Mouse (Mus musculus): ENCODE data around the gene Mrps15. TPM values are rescaled to one million over a fixed set of nuclear protein-coding genes. Genes with fewer than 3 reads are reported as not detected.
A peak's percentile ranks its signal among the peaks of the same experiment; 100 is the strongest.

Gene Mrps15
- total and polyA plus RNA-seq, 3 experiments: 84.8 to 217 (median 178) TPM

DNA sequence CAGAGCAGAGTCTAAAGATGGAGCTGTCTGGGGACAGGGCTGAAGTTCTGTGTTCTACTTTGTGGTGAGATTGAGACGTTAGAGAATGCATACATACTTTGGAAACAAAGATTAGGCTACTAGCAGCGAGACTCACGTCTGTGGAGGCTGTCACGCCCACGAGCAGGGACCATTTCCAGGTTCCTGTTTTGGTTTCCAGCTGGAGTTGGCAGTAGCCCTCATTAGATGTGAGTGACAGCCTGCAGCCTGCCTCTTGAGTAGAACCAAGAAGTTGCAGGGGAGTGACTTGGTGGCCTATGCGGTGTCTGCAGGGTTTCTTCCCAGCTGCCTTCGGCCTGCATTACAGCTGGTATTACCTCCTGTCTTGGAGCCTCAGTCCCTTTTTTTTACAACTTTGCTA is 4.9 kb downstream of the Mrps15 start:
- Histone ChIP-seq H3K4me1 (ENCODE audit: insufficient read depth, low read depth, low read length) (peaks cover 19% of the 10 kb centered on the region), H3K9me3 (replicated peaks) (no peaks in the 10 kb centered on the region), H3K36me3 (replicated peaks) (peaks cover 86% of the 10 kb centered on the region), H3K27me3 (ENCODE audit: insufficient read depth, low read length) (no peaks in the 10 kb centered on the region), H3K4me3 (ENCODE audit: low read depth, low read length) (no peak overlapping the region)
- ATAC-seq (ENCODE audit: extremely low read depth, insufficient number of reproducible peaks, low FRiP score, poor library complexity, severe bottlenecking) (no peak), DNase-seq (ENCODE audit: low spot score) (no peak)
- TF ChIP-seq GATA2 (IDR thresholded peaks at IDR 0.05; ENCODE audit: borderline replicate concordance, low read depth, low read length) (no peak), CTCF (IDR thresholded peaks at IDR 0.05; ENCODE audit: low read depth, low read length) (no peak), POLR2AphosphoS5 (IDR thresholded peaks at IDR 0.05; ENCODE audit: insufficient replicate concordance, low read depth, low read length) (no peak), TAL1 (conservative IDR thresholded peaks at IDR 0.05; ENCODE audit: low read depth, low read length) (no peak), GATA1 (IDR thresholded peaks at IDR 0.05; ENCODE audit: borderline replicate concordance, low read length) (no peak)

DNA sequence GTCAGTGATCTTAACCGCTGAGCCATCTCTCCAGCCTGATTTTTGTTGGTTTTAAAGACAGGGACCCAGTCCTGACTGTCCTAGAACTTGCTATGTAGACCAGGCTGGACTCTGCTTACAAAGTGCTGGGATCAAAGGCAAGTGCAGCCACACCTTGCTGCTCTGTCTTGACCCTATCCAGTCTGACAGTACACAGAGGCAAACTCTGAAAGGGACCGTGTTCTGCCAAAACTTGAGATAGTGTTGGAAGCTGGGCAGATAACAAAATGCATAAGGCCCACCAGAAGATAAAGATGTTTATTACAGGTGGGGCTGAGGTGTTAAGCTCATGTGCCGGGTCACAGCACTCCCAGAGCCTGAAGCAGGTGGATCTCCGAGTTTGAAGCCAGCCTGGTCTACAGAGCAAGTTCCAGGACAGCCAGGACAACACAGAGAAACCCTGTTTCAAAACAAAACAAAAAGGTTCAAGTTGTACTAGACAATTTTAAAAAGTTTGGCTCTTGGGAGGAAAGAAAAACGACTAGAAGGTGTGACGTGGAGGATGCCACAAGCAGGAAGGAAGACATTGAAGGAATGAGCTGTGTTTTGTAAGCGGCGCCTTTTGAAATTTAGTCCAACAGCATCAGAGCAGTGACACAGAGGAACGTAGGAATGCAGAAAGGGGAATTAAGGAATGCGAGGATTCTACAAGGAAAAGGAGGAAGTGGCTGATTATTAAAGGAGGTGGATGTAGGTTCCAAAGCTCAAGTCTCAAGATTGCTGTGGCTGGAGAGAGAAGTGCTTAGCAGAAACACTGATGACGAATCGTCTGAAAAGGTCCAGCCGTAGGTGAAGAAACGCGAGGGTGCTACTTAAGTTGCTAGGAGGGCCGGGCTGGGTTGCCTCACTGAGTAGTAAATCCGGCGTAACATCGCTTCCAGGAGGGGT is 10.7 kb downstream of the Mrps15 start:
- Histone ChIP-seq H3K36me3 (replicated peaks) (peaks cover 42% of the 10 kb centered on the region), H3K4me3 (ENCODE audit: low read depth, low read length) (peak overlapping the region; percentile 87), H3K4me1 (ENCODE audit: insufficient read depth, low read depth, low read length) (peaks cover 26% of the 10 kb centered on the region), H3K9me3 (replicated peaks) (no peaks in the 10 kb centered on the region), H3K27me3 (ENCODE audit: insufficient read depth, low read length) (no peaks in the 10 kb centered on the region)
- ATAC-seq (ENCODE audit: extremely low read depth, insufficient number of reproducible peaks, low FRiP score, poor library complexity, severe bottlenecking) (0 out of 2 replicates have a peak, but pooled peaks have one; percentile 2), DNase-seq (ENCODE audit: low spot score) (peak; percentile 20)
- TF ChIP-seq CTCF (IDR thresholded peaks at IDR 0.05; ENCODE audit: low read depth, low read length): no peak
- no peak for TF ChIP-seq POLR2AphosphoS5 (IDR thresholded peaks at IDR 0.05; ENCODE audit: insufficient replicate concordance, low read depth, low read length)
- no peak for TF ChIP-seq GATA1 (IDR thresholded peaks at IDR 0.05; ENCODE audit: borderline replicate concordance, low read length)
- no peak for TF ChIP-seq TAL1 (conservative IDR thresholded peaks at IDR 0.05; ENCODE audit: low read depth, low read length)
- TF ChIP-seq GATA2 (IDR thresholded peaks at IDR 0.05; ENCODE audit: borderline replicate concordance, low read depth, low read length): no peak

DNA sequence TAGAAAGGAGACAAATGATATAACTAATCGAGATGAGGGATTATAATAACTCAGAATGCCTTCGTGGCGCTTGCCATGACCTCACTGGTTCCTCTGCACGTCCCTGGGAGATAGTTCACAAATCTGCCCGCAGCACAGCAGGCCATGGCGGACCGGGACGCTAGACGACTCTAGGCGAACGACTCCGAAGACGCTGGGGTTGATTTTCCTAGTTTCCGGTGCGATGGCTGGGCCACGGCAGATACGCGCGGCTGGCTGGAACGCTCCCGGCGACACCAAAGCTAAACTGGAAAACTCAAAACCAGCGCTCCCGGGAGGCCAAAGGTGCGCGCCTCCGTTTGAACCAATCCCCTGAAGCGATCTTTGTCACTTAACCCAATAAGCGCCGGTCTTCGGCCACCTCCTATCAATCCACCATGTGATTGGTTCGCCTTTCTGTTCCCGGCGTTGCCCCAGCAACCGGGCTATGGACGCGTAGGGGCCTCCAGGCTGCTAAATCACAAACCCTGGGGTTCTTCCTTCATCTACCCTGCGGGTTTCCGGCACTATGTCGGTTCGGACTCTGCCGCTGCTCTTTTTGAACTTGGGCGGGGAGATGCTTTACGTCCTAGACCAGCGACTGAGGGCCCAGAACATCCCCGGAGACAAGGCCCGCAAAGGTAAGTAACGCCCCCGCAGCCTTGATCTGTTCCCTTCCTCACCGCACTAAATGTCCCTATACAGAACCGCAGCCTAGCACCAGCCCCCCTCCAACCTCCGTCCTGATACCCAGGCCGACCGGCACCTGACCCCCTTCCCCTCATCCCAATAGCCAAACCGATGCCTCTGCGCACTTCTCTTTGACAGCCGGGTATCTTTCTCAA is 11.6 kb downstream of the Mrps15 start, which contains the start of gene Oscp1:
Gene Oscp1, plus strand, starts transcription at position 432 of the 863 bp plus-strand sequence.
- H3K9me3 ChIP-seq (replicated peaks): no peaks in the 10 kb centered on the region
- TF ChIP-seq TAL1 (conservative IDR thresholded peaks at IDR 0.05; ENCODE audit: low read depth, low read length): no peak
- no peak for TF ChIP-seq GATA1 (IDR thresholded peaks at IDR 0.05; ENCODE audit: borderline replicate concordance, low read length)
- no peaks in the 10 kb centered on the region for H3K27me3 ChIP-seq (ENCODE audit: insufficient read depth, low read length)
- peak; percentile 99 for DNase-seq (ENCODE audit: low spot score)
- H3K36me3 ChIP-seq (replicated peaks): peaks cover 34% of the 10 kb centered on the region
- peak; percentile 99 for ATAC-seq (ENCODE audit: extremely low read depth, insufficient number of reproducible peaks, low FRiP score, poor library complexity, severe bottlenecking)
- peak within 1 kb of the TSS; percentile 87 for H3K4me3 ChIP-seq (ENCODE audit: low read depth, low read length)
- peaks cover 27% of the 10 kb centered on the region for H3K4me1 ChIP-seq (ENCODE audit: insufficient read depth, low read depth, low read length)

DNA sequence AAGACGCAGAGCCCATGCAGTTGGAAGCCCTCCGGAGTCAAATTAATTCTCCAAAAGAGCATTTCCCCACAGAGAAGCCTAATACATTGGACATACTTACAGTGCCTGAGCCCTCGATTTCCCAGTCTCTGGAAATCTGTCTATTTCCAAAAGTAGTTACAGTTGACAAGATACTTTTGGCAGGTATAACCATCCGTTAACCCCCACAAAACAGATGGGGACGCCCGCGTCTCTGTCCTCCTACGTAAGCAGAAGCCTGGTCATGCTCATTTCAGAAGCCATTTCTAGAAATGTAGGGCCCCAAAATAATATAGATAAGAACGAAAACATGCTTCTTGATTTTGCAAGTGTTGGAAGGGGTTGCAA is 12.3 kb downstream of the Mrps15 start:
- H3K9me3 ChIP-seq (replicated peaks): no peaks in the 10 kb centered on the region
- peak overlapping the region; percentile 87 for H3K4me3 ChIP-seq (ENCODE audit: low read depth, low read length)
- ATAC-seq (ENCODE audit: extremely low read depth, insufficient number of reproducible peaks, low FRiP score, poor library complexity, severe bottlenecking) (no peak), DNase-seq (ENCODE audit: low spot score) (no peak)
- H3K4me1 ChIP-seq (ENCODE audit: insufficient read depth, low read depth, low read length): peaks cover 27% of the 10 kb centered on the region
- TF ChIP-seq GATA2 (IDR thresholded peaks at IDR 0.05; ENCODE audit: borderline replicate concordance, low read depth, low read length) (no peak), TAL1 (conservative IDR thresholded peaks at IDR 0.05; ENCODE audit: low read depth, low read length) (no peak), GATA1 (IDR thresholded peaks at IDR 0.05; ENCODE audit: borderline replicate concordance, low read length) (no peak), CTCF (IDR thresholded peaks at IDR 0.05; ENCODE audit: low read depth, low read length) (no peak), POLR2AphosphoS5 (IDR thresholded peaks at IDR 0.05; ENCODE audit: insufficient replicate concordance, low read depth, low read length) (no peak)
- peaks cover 28% of the 10 kb centered on the region for H3K36me3 ChIP-seq (replicated peaks)
- H3K27me3 ChIP-seq (ENCODE audit: insufficient read depth, low read length): no peaks in the 10 kb centered on the region

DNA sequence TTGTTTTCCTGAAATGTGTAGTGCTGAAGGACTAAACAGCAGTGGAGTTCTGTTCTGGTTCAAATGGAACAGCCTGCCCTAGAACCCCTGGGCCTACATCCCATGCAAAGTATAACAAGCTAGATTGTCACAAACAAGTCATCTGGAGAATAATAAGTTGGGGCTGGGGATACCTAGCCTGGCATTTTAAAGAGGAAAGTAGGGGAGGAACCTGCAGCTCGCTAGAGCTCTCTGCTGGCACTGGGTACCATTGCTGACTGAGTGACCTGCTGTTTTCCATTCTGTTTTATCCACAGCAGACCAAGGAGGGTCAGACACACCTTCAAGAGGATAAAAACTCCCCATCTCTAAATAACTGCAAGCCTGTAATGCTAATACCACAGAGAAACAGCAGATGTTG is 16.1 kb downstream of the Mrps15 start:
- DNase-seq (ENCODE audit: low spot score) (peak; percentile 41), ATAC-seq (ENCODE audit: extremely low read depth, insufficient number of reproducible peaks, low FRiP score, poor library complexity, severe bottlenecking) (no peak)
- H3K27me3 ChIP-seq (ENCODE audit: insufficient read depth, low read length): no peaks in the 10 kb centered on the region; the same call in 1 of the 2 replicates
- H3K9me3 ChIP-seq (replicated peaks): no peaks in the 10 kb centered on the region
- H3K4me3 ChIP-seq (ENCODE audit: low read depth, low read length): no peak overlapping the region
- H3K36me3 ChIP-seq (replicated peaks): no peaks in the 10 kb centered on the region
- TF ChIP-seq TAL1 (conservative IDR thresholded peaks at IDR 0.05; ENCODE audit: low read depth, low read length) (no peak), GATA2 (IDR thresholded peaks at IDR 0.05; ENCODE audit: borderline replicate concordance, low read depth, low read length) (no peak), CTCF (IDR thresholded peaks at IDR 0.05; ENCODE audit: low read depth, low read length) (0 out of 2 replicates have a peak, but pooled peaks have one; percentile 40), POLR2AphosphoS5 (IDR thresholded peaks at IDR 0.05; ENCODE audit: insufficient replicate concordance, low read depth, low read length) (no peak), GATA1 (IDR thresholded peaks at IDR 0.05; ENCODE audit: borderline replicate concordance, low read length) (no peak)
- peaks cover 21% of the 10 kb centered on the region for H3K4me1 ChIP-seq (ENCODE audit: insufficient read depth, low read depth, low read length)

DNA sequence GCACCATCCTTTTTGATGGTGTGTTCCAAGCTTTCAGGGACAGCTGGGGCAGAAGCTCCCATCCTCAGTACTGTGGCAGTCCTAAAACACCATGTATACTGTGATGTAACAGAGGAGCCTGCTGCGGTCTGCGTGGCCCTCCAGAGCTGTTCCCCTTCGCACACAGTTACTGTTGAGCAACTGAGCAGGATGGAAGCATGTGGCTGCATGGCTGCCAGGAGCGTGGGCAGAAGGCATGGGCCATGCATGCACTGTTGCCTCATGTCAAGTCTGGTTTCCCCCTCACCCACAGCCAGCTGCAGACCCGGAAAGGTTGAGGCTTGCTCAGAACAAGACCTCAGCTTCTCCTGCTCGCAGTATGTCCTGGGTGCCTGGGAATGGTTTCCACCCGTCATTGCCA is 18.5 kb downstream of the Mrps15 start:
- no peaks in the 10 kb centered on the region for H3K9me3 ChIP-seq (replicated peaks)
- H3K4me1 ChIP-seq (ENCODE audit: insufficient read depth, low read depth, low read length): peaks cover 8% of the 10 kb centered on the region
- H3K36me3 ChIP-seq (replicated peaks): no peaks in the 10 kb centered on the region
- TF ChIP-seq GATA1 (IDR thresholded peaks at IDR 0.05; ENCODE audit: borderline replicate concordance, low read length) (no peak), TAL1 (conservative IDR thresholded peaks at IDR 0.05; ENCODE audit: low read depth, low read length) (no peak), GATA2 (IDR thresholded peaks at IDR 0.05; ENCODE audit: borderline replicate concordance, low read depth, low read length) (no peak), POLR2AphosphoS5 (IDR thresholded peaks at IDR 0.05; ENCODE audit: insufficient replicate concordance, low read depth, low read length) (no peak), CTCF (IDR thresholded peaks at IDR 0.05; ENCODE audit: low read depth, low read length) (no peak)
- H3K27me3 ChIP-seq (ENCODE audit: insufficient read depth, low read length): no peaks in the 10 kb centered on the region; the same call in 1 of the 2 replicates
- ATAC-seq (ENCODE audit: extremely low read depth, insufficient number of reproducible peaks, low FRiP score, poor library complexity, severe bottlenecking): no peak
- DNase-seq (ENCODE audit: low spot score): no peak
- no peak overlapping the region for H3K4me3 ChIP-seq (ENCODE audit: low read depth, low read length)
